Mouse (Mus musculus) G1E (cell line): Measurements from ENCODE around the gene Cubn. TPM values are rescaled to one million over a fixed set of nuclear protein-coding genes. Genes with fewer than 3 reads are reported as not detected.

Source experiments
- ATAC-seq: 2 replicates; pipeline ENCODE4 v1.8.0; 2016; ENCODE audit warnings: mild to moderate bottlenecking; ENCODE audit not compliant: insufficient number of reproducible peaks, poor library complexity, low FRiP score, severe bottlenecking; ENCODE audit errors: extremely low read depth
- DNase-seq: peaks from one replicate; pipeline ENCODE4 v3.0.0; 2012; ENCODE audit warnings: low spot score
- H3K27me3 ChIP-seq: 2 replicates; pipeline ENCODE4 v1.6.1; 2012; ENCODE audit warnings: mild to moderate bottlenecking, low read length, inconsistent platforms; ENCODE audit not compliant: insufficient read depth
- H3K36me3 ChIP-seq: replicated peaks from 2 replicates; pipeline ENCODE3; 2012; ENCODE audit warnings: mild to moderate bottlenecking, inconsistent platforms
- H3K4me1 ChIP-seq: 2 replicates; pipeline ENCODE4 v1.6.1; 2012; ENCODE audit warnings: low read depth, low read length, inconsistent platforms, mixed read lengths; ENCODE audit not compliant: insufficient read depth
- H3K4me3 ChIP-seq: 2 replicates; pipeline ENCODE4 v1.5.1; 2012; ENCODE audit warnings: low read depth, mild to moderate bottlenecking, inconsistent platforms, low read length, moderate library complexity, mixed read lengths
- H3K9me3 ChIP-seq: replicated peaks from 2 replicates; pipeline ENCODE4 v1.6.1; 2012; ENCODE audit warnings: inconsistent platforms
- CTCF ChIP-seq: IDR thresholded peaks from 2 replicates; pipeline ENCODE4 v1.5.1; 2012; ENCODE audit warnings: low read depth, low read length, inconsistent platforms, mixed read lengths
- GATA1 ChIP-seq: IDR thresholded peaks from 2 replicates; pipeline ENCODE4 v1.6.1; 2012; ENCODE audit warnings: borderline replicate concordance, low read length, inconsistent platforms, mixed read lengths
- GATA2 ChIP-seq: IDR thresholded peaks from 2 replicates; pipeline ENCODE4 v1.6.1; 2012; ENCODE audit warnings: low read depth, low read length, inconsistent platforms, borderline replicate concordance
- POLR2AphosphoS5 ChIP-seq: IDR thresholded peaks from 2 replicates; pipeline ENCODE4 v1.6.1; 2012; ENCODE audit warnings: low read depth, low read length, inconsistent platforms; ENCODE audit not compliant: insufficient replicate concordance
- TAL1 ChIP-seq: conservative IDR thresholded peaks from 2 replicates; pipeline ENCODE4 v1.6.1; 2012; ENCODE audit warnings: low read depth, low read length, inconsistent platforms, mixed read lengths
- polyA plus RNA-seq: library from polyadenylated mRNA; stranded (reverse); fragments of >175 nt; gene quantifications from 2 replicates; pipeline ENCODE4 v1.2.3, GENCODE M21; 2012
- total RNA-seq, 2 experiments: library from RNA; stranded (forward) in 1 of 2; stranded (reverse) in 1 of 2; fragments of 200-1000 nt in 1 of 2; fragments of >200 nt in 1 of 2; fragmentation: Nextera tagmentation in 1 of 2; gene quantifications; 2 replicates each; pipeline ENCODE4 v1.2.3; 2014 to 2017

The Cubn gene
- total and polyA plus RNA-seq, 3 experiments, result 0.16 TPM; not detected in 2

DNA sequence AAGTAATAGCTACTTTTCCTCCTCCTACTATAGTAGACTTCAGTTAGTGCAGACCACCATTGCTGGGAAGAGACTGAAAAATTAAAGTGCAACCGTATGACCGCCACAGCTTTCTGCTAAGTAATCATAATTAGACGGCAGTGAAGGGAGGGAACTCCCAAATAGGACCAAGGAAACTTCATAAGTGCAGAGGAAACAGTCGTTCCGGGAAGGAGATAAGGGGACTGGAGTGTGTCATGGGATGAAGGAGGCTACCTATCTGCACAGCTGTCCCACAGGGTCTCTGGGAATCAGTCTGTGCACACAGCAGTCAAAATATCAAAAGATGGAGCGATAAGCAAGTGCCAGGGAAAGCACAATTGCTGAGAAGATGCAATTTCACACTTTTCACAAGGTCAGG is 39.0 kb upstream of the Cubn start:
- no peak for TF ChIP-seq GATA2
- no peak for TF ChIP-seq GATA1
- TF ChIP-seq POLR2AphosphoS5, result no peak
- no peak for TF ChIP-seq CTCF
- no peak for TF ChIP-seq TAL1
- no peaks in the 10 kb centered on the region for H3K27me3 ChIP-seq
- DNase-seq (no peak), ATAC-seq (no peak)
- no peak overlapping the region for H3K4me3 ChIP-seq
- H3K4me1 ChIP-seq, result peaks cover 42% of the 10 kb centered on the region
- H3K9me3 ChIP-seq, result no peaks in the 10 kb centered on the region
- H3K36me3 ChIP-seq, result peaks cover 3% of the 10 kb centered on the region

DNA sequence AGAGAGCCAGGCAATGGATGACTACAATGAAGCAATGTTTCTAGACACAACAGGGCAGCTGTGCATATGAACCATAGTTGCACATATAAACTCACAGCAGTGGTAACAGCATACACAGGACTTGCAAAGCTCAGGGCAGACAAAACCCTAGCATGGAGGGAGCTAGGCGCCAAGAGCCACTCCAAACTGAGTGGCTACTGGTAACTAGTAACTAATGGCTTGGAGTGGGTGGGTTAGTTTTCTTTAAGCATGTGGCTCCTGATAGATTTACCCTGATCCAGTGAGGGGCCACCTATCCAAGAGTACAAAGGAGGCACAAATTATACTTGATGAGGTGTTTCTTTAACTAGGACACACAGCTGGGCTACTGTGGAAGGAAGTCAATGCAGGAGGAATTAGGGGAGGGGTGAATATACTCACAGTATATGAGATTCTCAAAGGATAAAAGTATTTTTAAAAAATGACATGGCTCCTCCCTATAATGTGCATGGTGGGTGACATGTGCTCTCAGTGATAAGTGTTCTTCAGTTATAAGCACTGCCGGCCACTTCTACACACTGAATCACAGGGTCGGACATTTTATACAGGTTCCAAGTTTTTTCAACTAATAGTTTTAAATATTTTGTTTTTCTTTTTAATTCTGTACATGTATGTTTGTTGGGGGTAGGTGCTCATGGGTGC is 37.8 kb upstream of the Cubn start:
- H3K9me3 ChIP-seq, result no peaks in the 10 kb centered on the region
- H3K4me1 ChIP-seq, result peaks cover 43% of the 10 kb centered on the region
- DNase-seq, result no peak
- H3K4me3 ChIP-seq, result no peak overlapping the region
- no peak for TF ChIP-seq GATA1
- TF ChIP-seq GATA2, result no peak
- TF ChIP-seq POLR2AphosphoS5, result no peak
- peak; percentile 46; the same call in 1 of the 2 replicates for ATAC-seq
- H3K36me3 ChIP-seq, result peaks cover 3% of the 10 kb centered on the region
- H3K27me3 ChIP-seq, result no peaks in the 10 kb centered on the region

DNA sequence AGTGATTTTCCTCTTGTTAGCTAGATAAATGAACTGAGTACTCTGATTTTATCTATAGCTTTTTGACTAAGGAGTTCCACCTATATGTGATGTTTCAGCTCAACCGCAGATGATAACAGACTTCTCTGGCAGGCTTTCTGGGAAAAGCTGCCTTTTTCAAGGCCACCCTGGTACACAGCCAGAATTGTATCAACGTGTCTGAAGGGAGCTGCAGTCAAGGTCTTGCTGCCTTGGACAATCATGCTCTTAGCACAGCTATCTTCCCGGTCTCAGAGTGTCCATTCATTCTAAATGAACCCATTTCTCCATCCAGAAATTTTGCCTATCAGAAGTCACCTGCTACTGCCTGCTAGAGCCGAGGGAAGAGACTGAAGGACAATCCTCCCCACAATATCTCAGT is 35.9 kb upstream of the Cubn start:
- Histone ChIP-seq H3K4me1 (peaks cover 54% of the 10 kb centered on the region), H3K9me3 (no peaks in the 10 kb centered on the region), H3K36me3 (peaks cover 3% of the 10 kb centered on the region), H3K4me3 (no peak overlapping the region), H3K27me3 (no peaks in the 10 kb centered on the region)
- ATAC-seq (no peak), DNase-seq (no peak)
- TF ChIP-seq POLR2AphosphoS5 (no peak), CTCF (no peak), GATA1 (no peak), TAL1 (no peak), GATA2 (no peak)

DNA sequence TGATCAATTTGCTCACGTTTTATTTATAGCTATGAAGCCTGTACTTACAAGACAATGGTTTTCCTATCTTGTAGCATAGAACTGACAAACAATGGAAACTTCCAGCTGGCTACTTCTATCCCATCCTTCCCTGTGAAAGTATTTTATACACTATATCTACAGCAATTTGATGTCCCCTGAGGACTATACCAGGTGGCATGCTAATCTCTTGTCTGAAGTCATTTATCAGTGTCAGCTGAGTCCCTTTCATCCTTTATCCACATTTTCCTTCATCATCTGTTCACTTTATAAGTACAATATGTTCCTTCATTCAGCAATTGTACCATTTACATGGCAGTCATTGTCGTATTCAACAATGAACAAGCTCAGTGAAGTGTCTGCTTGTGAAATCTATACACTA is 35.5 kb upstream of the Cubn start:
- Histone ChIP-seq H3K9me3 (no peaks in the 10 kb centered on the region), H3K27me3 (no peaks in the 10 kb centered on the region), H3K4me3 (no peak overlapping the region), H3K4me1 (peaks cover 56% of the 10 kb centered on the region), H3K36me3 (peaks cover 3% of the 10 kb centered on the region)
- TF ChIP-seq GATA1 (no peak), TAL1 (no peak), CTCF (no peak), GATA2 (no peak), POLR2AphosphoS5 (no peak)
- no peak for DNase-seq
- ATAC-seq, result no peak

DNA sequence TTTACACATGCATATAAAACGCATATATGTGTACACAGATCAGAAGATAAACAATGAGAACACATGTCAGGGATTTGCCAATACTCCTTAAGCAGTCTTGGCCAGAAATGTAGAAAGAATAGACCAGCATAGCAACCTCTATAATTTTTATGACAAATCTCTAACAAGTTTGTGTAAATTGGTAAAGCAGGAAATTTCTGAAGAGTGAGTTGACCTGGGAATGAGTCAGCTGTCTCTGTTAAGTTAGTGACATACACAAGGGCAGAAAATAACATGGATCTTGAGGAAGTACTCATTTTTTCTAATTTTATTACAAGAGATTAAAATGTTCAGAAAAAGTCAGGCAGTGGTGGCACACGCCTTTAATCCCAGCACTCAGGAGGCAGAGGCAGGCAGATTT is 34.6 kb upstream of the Cubn start:
- ATAC-seq (no peak), DNase-seq (no peak)
- Histone ChIP-seq H3K36me3 (peaks cover 3% of the 10 kb centered on the region), H3K4me3 (no peak overlapping the region), H3K27me3 (no peaks in the 10 kb centered on the region), H3K9me3 (no peaks in the 10 kb centered on the region), H3K4me1 (peaks cover 59% of the 10 kb centered on the region)
- no peak for TF ChIP-seq TAL1
- TF ChIP-seq GATA2, result no peak
- TF ChIP-seq GATA1, result no peak
- no peak for TF ChIP-seq CTCF
- no peak for TF ChIP-seq POLR2AphosphoS5

DNA sequence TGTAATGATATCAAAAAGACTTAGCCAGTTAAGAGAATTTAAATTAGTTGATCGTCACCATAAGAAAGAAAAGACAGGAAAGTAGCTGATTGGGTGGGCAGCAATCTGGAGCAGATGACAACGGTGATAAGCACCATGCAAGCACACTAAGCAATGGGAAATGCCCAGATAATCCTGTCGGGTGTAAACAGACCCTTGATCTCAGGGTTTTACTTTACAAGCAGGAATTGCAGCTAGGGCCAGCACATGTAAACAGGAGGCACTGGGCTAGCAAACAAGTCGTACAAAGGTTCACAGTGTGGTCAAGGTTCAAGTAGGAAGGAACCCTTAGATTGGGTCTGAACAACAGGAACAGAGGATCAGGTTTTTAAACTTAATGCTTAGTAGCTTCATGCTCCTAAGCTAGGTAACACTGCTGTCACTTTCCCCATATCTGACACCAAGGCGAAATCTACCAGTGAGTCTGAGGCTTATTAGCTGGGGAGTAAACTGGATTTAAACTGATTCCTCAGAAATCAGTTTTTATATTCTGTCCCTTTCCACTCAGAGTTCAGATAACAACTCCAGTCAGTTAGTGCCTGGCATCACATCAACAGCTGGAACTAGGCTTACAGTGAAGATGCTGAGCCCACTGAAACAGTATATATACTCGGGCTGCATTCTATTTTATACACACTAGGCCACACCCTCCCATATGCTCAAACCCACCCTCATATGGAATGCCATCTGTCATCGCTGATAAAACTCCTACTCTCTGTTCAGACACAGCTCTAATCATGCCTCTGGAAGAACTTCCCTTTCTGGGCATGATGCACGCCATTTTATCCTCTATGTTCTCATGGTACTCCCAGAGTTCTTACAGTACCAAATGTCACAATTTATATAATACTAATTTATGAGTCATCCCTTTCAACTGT is 32.2 kb upstream of the Cubn start:
- ATAC-seq (peak; percentile 83), DNase-seq (no peak)
- H3K4me3 ChIP-seq, result no peak overlapping the region; the same call in 1 of the 2 replicates

More for the DNA sequence above, 32.2 kb upstream of the Cubn start:
- no peaks in the 10 kb centered on the region for H3K27me3 ChIP-seq
- peaks cover 42% of the 10 kb centered on the region for H3K4me1 ChIP-seq
- no peaks in the 10 kb centered on the region for H3K9me3 ChIP-seq
- H3K36me3 ChIP-seq, result peaks cover 5% of the 10 kb centered on the region
- TF ChIP-seq TAL1 (peak; percentile 78), GATA1 (no peak), POLR2AphosphoS5 (no peak), CTCF (no peak)
